Mouse (Mus musculus): Measurements from ENCODE around the gene Atp5d. TPM values are rescaled to one million over a fixed set of nuclear protein-coding genes. Genes with fewer than 3 reads are reported as not detected.
A peak's percentile ranks its signal among the peaks of the same experiment; 100 is the strongest.

Gene Atp5d
- total RNA-seq, 2 experiments from 2014 or later = 1,105 to 1,168 TPM

DNA sequence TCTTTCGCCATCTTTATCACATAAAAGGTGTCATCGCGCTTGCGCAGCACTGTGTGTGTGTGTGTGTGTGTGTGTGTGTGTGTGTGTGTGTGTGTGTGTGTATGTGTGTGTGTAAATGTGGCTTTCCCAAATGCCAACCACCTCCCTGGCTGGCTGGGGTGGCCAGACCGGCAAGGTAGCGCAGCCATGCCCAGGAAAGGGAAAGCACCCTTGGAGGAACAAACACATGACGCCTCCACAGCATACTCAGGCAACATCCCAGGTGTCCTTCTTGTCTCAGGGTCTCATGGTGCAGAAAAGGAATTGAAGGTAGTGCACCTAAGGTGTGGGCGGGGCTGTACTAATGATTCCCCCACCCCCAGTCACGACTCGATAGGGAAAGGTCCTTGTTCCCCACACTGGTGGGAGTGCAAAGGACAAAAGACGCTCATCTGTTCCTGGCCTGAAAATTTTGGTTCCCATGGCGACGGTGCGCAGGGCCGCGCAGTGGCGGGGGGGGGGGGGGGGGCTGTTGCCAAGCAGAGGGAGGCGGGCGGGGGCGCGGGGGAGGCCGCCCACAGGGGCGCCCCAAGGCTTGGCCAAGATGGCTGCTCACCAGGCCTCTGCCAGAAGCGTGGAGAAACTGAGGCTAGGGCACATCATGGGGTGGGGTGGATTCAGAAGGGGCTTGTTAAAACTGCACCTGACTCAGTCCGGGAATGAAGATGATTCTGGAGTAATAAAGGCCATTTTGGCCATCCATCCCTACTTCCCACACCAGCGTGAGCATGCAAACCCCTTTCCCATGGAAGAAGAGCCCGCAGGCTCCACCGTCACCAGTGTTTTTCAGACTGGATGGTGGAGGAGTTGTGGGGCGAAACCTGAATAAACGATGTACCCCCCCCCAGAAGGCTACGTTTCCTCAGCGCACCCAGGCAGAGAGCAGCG lies 543 bp upstream of the Atp5d start:
- no peak for DNase-seq
- intact Hi-C loops (cut with DNase I) = loop anchor here (2.0 kb wide), 1 partner anchor 13 kb away; no protein-coding TSS in a partner anchor

DNA sequence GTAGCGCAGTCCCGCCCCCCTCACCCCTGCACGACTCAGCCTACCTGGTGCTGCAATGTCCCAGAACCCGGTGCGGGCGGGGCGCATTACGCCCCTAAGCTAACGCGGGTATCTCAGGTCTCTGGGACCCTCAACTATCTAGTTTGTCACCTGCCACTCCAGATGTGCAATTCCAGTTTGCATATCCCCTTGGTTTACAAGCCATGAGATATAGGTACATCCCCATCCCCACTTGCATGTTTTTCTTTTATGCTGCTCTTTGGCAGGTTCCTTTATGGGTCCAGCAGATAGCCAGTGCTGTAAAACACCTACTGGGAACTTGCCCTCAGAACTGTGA lies 975 bp downstream of the Atp5d start:
- no peak for DNase-seq
- intact Hi-C loops (cut with DNase I) = loop anchor here (2.0 kb wide), 1 partner anchor 15 kb away; no protein-coding TSS in a partner anchor

DNA sequence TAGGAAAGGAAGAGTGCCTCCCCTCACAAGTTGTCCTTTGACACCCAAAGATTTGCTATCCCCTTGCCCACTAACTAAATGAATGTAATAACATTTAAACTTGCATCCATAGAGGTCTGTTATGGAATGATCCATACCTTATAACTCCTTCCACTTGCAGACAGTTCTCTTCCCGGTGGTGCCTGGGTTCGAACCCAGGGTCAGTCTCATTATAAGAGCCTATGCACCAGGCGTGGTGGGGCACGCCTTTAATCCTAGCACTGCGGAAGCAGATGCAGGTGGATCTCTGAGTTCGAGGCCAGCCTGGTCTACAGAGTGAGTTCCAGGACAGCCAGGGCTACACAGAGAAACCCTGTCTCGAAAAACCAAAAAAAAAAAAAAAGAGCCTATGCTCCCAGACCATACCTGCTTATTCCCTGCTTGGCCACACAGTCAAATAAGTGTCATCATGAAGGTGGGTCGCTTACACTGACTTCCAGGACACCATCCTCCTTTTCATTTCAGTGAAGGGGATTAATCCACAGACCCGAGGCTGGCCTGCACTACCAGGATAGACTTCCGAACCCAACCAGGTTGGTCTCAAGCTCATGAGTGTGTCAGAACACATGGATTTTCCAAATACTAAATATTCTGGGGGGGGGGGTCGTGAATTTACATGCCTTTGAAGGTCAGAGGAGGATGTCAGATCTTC lies 1.7 kb downstream of the Atp5d start:
- no peak for DNase-seq
- intact Hi-C loops (cut with DNase I) = loop anchor here (2.0 kb wide), 2 partner anchors 15 to 155 kb away; partner anchors contain the start of gene Tmem259

DNA sequence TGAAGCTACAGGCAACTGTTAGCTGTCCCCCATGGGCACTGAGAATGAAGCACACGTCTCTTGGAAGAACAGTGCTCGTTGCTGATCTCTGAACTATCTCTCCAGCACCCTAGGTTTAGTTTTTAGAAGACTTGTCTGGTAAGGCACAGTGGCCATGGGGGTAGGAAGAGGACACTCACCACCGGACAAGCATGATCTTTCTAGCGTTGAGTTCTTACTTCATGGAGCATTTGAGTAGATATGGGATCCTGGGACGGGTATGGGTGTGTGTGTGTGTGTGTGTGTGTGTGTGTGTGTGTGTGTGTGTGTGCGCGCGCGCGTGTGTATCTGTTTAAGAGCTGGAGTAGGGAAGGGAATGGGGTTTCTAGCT lies 2.2 kb downstream of the Atp5d start, which contains the start of gene Cbarp:
Cbarp (minus strand) TSS at position 170 of the 370 bp plus-strand sequence.
- DNase-seq = no peak
- intact Hi-C loops (cut with DNase I) = loop anchor here (2.0 kb wide), 1 partner anchor 156 kb away; the partner anchor contains the start of gene Tmem259

DNA sequence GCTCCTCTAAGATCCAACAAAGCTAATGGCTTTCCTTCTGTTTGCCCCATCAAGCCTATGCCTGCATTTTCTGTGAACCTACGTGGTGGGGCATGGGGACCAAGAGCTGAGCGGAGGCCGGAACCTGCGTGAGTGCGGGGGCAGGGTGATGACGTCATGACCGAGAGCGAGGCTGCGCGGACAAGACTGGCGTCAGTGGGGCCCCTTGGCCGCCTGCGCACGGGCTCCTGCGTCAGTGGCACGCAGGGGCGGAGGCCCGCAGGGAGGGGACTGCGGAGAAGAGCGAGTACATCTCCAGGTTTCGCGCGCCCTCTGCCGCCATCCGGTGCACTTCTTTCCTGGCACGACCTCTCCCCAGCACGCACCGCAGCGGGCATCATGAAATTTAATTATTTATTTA lies 2.8 kb downstream of the Atp5d start:
- intact Hi-C loops (cut with DNase I) = loop anchor here (2.0 kb wide), 1 partner anchor 156 kb away; the partner anchor contains the start of gene Tmem259
- DNase-seq = peak; percentile 93 to 94

DNA sequence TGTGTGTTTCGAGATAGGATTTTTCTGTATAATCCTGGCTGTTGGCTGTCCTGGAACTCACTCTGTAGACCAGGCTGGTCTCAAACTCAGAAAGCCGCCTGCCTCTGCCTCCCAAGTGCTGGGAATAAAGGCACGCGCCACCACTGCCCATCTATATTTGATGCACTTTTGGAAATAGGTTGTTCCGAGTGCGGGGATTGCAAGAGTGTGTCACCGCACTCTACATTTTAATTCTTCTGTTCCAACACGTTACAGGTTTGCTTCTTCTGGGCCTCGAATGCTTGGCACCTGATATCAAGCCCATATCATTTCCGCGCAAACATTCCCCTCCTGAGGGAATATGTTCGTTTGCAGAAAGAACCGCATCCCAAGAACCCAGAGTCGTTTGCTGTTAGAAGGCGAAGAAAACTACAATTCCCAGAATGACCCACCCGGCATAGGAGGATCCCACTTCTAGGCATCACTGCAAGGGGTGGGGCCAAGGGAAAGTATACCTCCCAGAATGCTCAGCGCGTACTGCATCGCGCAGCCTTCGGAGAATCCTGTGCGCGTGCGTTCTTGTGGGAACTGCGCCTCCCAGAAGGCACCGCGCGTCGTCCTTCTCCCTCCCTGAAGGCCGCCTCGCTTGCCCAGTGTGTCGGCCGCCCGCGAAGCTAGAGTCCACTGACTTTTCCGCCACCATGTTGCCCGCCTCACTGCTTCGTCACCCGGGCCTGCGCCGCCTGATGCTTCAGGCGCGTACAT lies 3.5 kb downstream of the Atp5d start:
- DNase-seq = peak; percentile 89 to 91
- intact Hi-C loops (cut with DNase I) = loop anchor here (2.0 kb wide), 2 partner anchors 157 to 181 kb away; partner anchors contain the start of genes Tmem259 and Wdr18

DNA sequence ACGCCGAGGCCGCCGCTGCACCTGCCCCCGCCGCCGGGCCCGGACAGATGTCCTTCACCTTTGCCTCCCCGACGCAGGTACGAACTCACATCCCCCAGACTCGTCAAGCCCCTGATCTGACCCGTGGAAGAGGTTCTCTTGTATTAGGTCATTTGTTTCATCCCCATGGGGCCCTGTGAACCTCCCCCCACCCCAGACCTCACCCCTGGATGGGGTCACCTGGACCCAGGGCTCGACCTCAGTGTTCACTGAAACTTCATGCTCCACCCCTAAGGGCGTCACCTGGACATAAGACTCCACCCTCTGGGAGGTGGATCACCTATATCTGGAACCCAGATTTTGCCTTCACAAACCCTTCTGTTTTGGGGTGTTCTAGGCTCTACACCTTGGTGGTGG lies 4.1 kb downstream of the Atp5d start:
- intact Hi-C loops (cut with DNase I) = loop anchor here (2.0 kb wide), 1 partner anchor 182 kb away; the partner anchor contains the start of gene Wdr18
- DNase-seq = no peak

DNA sequence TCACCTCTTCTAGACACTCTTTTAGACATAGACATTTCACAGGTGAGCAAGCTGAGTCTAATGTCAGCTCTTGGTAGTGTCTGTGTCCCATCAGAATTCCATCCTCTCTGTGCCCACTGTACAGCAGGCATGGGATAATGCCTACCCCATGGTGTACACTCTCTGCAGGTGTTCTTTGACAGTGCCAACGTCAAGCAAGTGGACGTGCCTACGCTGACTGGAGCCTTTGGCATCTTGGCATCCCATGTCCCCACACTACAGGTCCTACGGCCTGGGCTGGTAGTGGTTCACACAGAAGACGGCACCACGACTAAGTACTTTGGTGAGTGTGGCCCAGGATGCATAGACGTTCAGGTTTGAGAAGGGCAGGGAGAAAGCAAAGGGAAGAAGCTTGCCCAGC lies 5.2 kb downstream of the Atp5d start:
- no peak for DNase-seq
- intact Hi-C loops (cut with DNase I) = loop anchor here (2.0 kb wide), 2 partner anchors 21 to 183 kb away; partner anchors contain the start of genes Cirbp and Wdr18

DNA sequence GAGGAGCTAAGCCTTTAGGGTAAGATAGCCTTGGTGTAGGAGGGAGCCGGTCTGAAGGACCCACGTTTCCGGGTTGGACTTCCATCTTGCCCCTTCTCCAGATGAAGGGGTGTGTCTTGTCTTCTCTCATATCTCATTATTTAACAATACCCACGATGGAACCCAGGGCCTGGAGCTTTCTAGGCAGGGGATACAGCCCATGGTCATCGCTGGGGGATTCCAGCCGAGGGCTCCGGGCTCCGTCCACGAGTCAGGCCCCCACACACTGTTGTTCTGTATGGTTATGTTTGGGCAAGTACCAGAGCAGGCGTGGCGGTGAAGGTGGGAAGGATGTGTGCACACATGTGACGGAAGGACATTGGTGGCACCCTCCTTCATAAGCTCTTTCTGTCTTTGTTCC lies 5.7 kb downstream of the Atp5d start:
- no peak for DNase-seq
- intact Hi-C loops (cut with DNase I) = loop anchor here (2.0 kb wide), 1 partner anchor 21 kb away; the partner anchor contains the start of gene Cirbp

DNA sequence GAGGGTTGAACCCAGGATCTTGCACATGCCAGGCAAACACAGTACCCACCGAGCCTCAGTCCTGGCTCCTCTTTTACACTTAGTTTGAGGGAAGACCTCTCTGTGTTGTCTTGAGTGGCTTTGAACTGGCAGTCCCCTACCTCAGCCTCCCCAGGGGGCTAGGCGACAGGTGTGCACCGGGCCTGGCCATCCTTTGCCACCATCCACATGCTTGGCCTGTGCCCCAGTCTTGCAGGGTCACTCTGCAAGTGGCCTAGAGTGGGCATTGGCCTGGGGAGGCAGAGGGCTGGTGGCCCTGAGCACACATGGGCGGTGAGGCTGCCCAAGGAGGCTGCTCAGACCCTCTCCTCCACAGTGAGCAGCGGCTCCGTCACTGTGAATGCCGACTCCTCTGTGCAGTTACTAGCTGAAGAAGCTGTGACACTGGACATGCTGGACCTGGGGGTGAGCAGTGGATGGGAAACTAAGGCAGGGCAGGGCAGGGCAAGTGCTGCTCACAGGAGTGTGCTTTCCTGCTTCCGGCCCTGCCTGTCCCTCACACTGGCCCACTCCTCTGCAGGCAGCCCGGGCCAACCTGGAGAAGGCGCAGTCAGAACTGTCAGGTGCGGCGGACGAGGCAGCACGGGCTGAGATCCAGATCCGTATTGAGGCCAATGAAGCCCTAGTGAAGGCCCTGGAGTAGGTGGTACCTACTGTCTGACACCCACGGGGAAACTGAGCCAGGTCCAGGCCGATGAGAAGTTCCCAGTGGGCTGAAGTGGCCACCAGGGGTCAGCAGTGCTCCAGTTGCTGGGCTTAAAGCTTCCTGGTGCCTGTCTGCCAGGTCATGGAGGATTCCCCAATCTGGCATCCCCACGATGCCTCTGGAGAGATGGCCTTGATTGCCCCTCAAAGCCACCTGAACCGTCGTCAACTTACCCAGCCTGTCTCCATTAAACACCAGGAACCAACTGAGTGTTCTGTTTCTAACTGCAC lies 6.7 kb downstream of the Atp5d start:
- DNase-seq = peak; percentile 86 to 87
- intact Hi-C loops (cut with DNase I) = loop anchor here (2.0 kb wide), 1 partner anchor 20 kb away; the partner anchor contains the start of gene Cirbp

DNA sequence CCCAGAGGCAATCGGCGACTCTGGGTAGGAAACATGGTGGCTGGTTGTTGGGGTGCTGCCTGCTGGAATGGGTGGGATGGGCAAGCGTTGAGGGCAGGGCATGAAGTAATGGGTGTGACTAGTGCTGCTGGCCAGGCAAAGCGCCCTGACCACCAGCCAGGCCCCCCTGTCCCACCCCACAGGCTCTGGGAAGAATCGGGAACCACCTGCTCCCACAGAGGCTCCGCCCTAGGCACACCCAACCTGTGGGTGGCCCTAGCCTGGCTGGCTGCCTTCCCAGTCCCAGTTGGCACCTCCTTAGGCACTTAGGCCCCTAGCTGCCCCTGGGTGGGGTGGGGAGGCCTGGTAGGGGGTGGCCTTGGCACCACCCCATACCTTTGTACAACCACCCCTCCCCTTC lies 7.5 kb downstream of the Atp5d start:
- peak; percentile 56 to 69 for DNase-seq
- intact Hi-C loops (cut with DNase I) = loop anchor here (2.0 kb wide), 1 partner anchor 19 kb away; the partner anchor contains the start of gene Cirbp

DNA sequence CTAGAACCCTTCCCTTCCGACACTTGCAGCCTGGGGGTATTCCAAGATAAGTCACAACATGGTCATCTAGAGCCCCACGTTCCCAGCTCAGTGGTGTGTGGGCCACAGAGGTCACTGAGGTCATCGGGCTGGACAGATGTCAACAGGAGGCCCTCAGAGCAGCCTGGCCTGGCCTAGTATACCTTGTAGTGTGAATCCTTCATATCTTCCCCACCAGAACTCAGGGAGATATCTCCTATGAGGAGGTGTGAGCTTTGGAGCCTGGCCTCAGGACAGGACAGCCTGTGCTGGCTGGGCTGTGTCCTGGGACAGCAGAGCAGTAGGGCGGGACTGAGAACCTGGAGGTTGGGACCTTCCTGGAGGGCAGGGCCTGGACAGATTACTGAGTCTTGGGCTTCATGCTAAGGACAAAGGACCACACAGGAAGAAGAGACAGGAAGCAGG lies 8.2 kb downstream of the Atp5d start:
- intact Hi-C loops (cut with DNase I) = no loop called here
- DNase-seq = peak; percentile 62 to 68

DNA sequence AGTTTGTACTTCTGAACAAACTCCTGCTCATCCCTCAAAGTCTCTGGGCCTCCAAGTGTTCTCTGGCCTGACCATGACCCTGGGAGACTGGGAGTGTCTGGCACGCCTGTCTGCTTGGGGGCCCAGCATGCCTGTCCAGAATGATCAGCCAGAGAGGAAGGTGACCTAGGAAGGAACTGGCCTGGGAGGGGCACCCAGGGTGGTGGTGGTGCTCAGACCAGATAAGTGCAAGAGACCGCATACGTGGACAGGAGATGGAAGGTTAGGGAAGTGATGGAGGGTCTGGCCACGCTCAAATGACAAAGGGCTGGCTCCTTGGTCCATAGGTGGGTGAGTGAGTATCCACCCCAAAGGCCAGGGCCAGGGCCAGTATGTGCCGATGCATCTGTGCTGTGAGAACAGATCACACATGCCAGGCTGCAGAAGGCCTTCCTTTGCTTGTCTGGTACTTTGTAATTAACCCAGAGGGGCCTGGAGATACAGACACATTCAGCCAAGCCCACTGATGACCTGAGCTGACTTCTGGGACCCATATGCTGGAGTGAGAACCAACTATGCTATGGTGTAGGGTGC lies 8.8 kb downstream of the Atp5d start:
- intact Hi-C loops (cut with DNase I) = no loop called here
- peak in 1 of 2 experiments; percentile 43 for DNase-seq

DNA sequence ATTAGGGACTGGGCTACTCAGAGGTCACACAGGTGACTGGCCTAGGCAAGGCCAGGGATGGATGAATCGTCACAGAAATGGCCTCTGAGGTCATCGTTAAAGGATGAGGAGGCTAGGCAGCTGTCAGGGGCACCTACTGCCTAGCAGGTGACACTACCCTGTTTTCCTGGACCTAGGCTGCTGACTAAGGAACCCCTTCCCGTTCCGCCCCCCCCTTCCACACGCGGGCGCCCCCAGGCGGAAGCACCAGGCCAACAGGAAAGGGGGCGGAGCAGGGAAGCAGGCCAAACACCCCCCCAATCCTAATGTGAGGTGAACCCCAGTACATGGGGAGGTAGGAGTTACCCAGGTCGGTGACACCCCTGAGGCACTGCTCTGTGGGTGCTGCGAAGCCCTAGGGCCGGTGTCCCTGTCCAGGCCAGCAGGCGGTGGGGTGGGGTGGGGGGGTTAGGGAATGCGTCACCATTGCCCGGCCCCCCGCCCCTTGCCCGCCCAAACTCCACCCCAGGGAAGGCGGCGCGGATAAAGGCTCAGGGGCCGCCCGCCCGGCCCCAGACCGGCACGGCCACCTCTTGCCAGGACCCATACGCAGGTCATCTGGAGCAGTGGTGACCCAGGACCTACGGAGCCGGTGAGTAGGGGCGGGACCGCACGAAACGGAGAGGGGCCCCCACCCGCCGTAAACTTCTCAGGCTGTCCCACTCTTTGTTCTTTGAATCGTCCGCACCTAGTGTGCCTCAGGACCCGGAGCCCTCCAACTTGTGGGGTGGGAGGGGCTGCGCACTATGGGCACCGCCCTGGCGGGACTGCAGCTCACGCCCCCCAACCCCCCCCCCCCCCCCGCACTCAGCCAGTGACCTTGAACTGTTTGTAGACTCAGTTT lies 9.5 kb downstream of the Atp5d start, which contains the start of gene Midn:
Midn (plus strand) TSS at position 554 of the 883 bp plus-strand sequence.
- DNase-seq = peak; percentile 90 to 94
- intact Hi-C loops (cut with DNase I) = loop anchor here (1.0 kb wide), 1 partner anchor 17 kb away; the partner anchor contains the start of gene Cirbp

DNA sequence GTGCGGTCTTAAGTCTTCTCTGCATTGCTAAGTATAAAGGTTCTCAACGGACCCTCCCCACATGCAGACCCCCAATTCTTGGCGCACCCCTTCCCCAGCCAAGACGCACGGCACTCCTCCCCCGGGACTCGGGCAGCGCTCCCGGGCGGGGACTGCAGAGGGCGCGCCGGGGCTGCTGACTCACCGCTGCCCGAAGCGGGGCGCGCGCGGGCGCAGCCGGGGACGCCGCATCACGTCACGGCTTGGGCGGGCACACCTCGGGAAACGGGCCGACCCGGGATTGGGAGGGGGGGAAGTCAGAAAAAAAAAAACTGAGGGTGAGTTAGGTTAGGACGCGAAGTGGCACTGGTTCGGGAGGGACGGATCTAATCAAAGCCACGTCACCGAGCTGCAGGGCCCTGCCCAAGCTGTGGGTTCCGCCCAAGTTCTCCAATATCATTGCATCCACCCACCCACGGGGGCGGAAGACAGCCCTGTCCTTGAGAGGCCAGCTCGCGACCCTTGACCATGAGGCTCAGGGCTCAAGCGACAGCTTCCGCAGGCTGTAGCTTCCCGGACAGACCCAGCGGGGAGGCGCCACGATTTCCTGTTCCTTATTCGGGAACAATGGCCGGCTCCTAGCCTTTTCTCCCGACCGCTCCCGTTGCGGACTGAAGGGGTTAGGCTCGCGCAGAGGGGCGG lies 10.3 kb downstream of the Atp5d start:
- DNase-seq = peak; percentile 96 to 97
- intact Hi-C loops (cut with DNase I) = loop anchor here (1.0 kb wide), 1 partner anchor 17 kb away; the partner anchor contains the start of gene Cirbp

All from heart, postnatal 36 days (tissue).